Comparison of ENCODE assay signal across 10 mouse cellular contexts in genomic region chr16:45935956-45936483, GRCm38 (mm10). TPM values are rescaled to one million over a fixed set of nuclear protein-coding genes. Genes with fewer than 3 reads are reported as not detected.
DNase-seq lines count a peak whose midpoint lies in the region; ATAC-seq and TF ChIP-seq lines count a peak whose summit lies in the region.
"Had no signal": no experiment of that assay in that cellular context is flagged by ENCODE, and none has a peak within 500 bp of the region (broad histone marks: within the 10 kb centered on the region; RNA-seq: fewer than 3 reads in every experiment).

No protein-coding gene starts in this region.

- H3K36me3 ChIP-seq in heart, embryonic 15.5 days = no peaks in the 10 kb centered on the region
- no peaks in the 10 kb centered on the region for H3K36me3 ChIP-seq in midbrain, embryonic 14.5 days (ENCODE audit: control insufficient read depth, insufficient read depth, low read length)
- no peaks in the 10 kb centered on the region for H3K36me3 ChIP-seq in midbrain, postnatal 0 days (ENCODE audit: insufficient read depth, low read length)
- no peaks in the 10 kb centered on the region for H3K36me3 ChIP-seq in forebrain, embryonic 15.5 days
- H3K36me3 ChIP-seq in stomach, embryonic 16.5 days (ENCODE audit: control insufficient read depth, insufficient read depth, low read length) = no peaks in the 10 kb centered on the region

- H3K27me3 ChIP-seq in heart, embryonic 15.5 days = no peaks in the 10 kb centered on the region
- no peaks in the 10 kb centered on the region for H3K27me3 ChIP-seq in midbrain, embryonic 14.5 days (ENCODE audit: control insufficient read depth, insufficient read depth, low read length)
- H3K27me3 ChIP-seq in midbrain, postnatal 0 days (ENCODE audit: insufficient read depth, low read length) = no peaks in the 10 kb centered on the region
- no peaks in the 10 kb centered on the region for H3K27me3 ChIP-seq in forebrain, embryonic 15.5 days
- no peaks in the 10 kb centered on the region for H3K27me3 ChIP-seq in stomach, embryonic 16.5 days (ENCODE audit: control insufficient read depth, insufficient read depth, low read length)

- no peak for ATAC-seq in heart, embryonic 15.5 days (replicated peaks; ENCODE audit: insufficient number of reproducible peaks, insufficient read depth, low FRiP score, low read depth)
- 0 out of 2 replicates have a peak, but pooled peaks have one; percentile 20 for ATAC-seq in midbrain, embryonic 14.5 days (ENCODE audit: low FRiP score, low TSS enrichment)
- ATAC-seq in midbrain, postnatal 0 days (ENCODE audit: low FRiP score) = no peak
- ATAC-seq in forebrain, embryonic 15.5 days (replicated peaks) = peak; percentile 66
- peak; percentile 60; the same call in 1 of the 2 replicates for ATAC-seq in stomach, embryonic 16.5 days (ENCODE audit: insufficient read depth, low FRiP score)

- no peak overlapping the region for H3K9ac ChIP-seq in heart, embryonic 15.5 days
- H3K9ac ChIP-seq in midbrain, embryonic 14.5 days (replicated peaks; ENCODE audit: low read length) = no peak overlapping the region
- H3K9ac ChIP-seq in midbrain, postnatal 0 days (replicated peaks; ENCODE audit: low read length, poor library complexity, severe bottlenecking) = no peak overlapping the region
- H3K9ac ChIP-seq in forebrain, embryonic 15.5 days (replicated peaks) = no peak overlapping the region
- no peak overlapping the region for H3K9ac ChIP-seq in stomach, embryonic 16.5 days (ENCODE audit: low read length)

- H3K4me3 ChIP-seq in heart, embryonic 15.5 days = no peak overlapping the region
- H3K4me3 ChIP-seq in midbrain, embryonic 14.5 days (replicated peaks; ENCODE audit: low read depth, low read length) = no peak overlapping the region
- no peak overlapping the region for H3K4me3 ChIP-seq in midbrain, postnatal 0 days (ENCODE audit: low read depth, low read length)
- no peak overlapping the region for H3K4me3 ChIP-seq in forebrain, embryonic 15.5 days
- H3K4me3 ChIP-seq in stomach, embryonic 16.5 days (replicated peaks; ENCODE audit: low read length) = no peak overlapping the region

- no peak overlapping the region for H3K4me2 ChIP-seq in heart, embryonic 15.5 days
- no peak overlapping the region for H3K4me2 ChIP-seq in midbrain, embryonic 14.5 days (ENCODE audit: low read length)
- no peak overlapping the region for H3K4me2 ChIP-seq in midbrain, postnatal 0 days (ENCODE audit: low read depth, low read length, poor library complexity, severe bottlenecking)
- H3K4me2 ChIP-seq in forebrain, embryonic 15.5 days (replicated peaks) = no peak overlapping the region
- no peak overlapping the region for H3K4me2 ChIP-seq in stomach, embryonic 16.5 days (ENCODE audit: low read depth, low read length)

- H3K4me1 ChIP-seq in heart, embryonic 15.5 days (replicated peaks) = no peaks in the 10 kb centered on the region
- no peaks in the 10 kb centered on the region for H3K4me1 ChIP-seq in midbrain, embryonic 14.5 days (ENCODE audit: control insufficient read depth, insufficient read depth, low read length)
- H3K4me1 ChIP-seq in midbrain, postnatal 0 days (ENCODE audit: insufficient read depth, low read length) = no peaks in the 10 kb centered on the region
- H3K4me1 ChIP-seq in forebrain, embryonic 15.5 days = peaks cover 10% of the 10 kb centered on the region
- 0 out of 2 replicates have a peak, but pooled peaks cover 4% of the 10 kb centered on the region for H3K4me1 ChIP-seq in stomach, embryonic 16.5 days (ENCODE audit: control insufficient read depth, insufficient read depth, low read length)

- H3K27ac ChIP-seq in heart, embryonic 15.5 days = peak overlapping the region; percentile 40; the same call in 1 of the 2 replicates
- H3K27ac ChIP-seq in midbrain, embryonic 14.5 days (replicated peaks; ENCODE audit: low read depth, low read length) = no peak overlapping the region
- no peak overlapping the region for H3K27ac ChIP-seq in midbrain, postnatal 0 days (ENCODE audit: low read depth, low read length)
- H3K27ac ChIP-seq in forebrain, embryonic 15.5 days (replicated peaks) = peak overlapping the region; percentile 25; the same call in 1 of the 2 replicates
- peak overlapping the region; percentile 36 for H3K27ac ChIP-seq in stomach, embryonic 16.5 days (ENCODE audit: low read length)
- H3K27ac ChIP-seq: macrophage had no signal

- TF ChIP-seq CTCF in midbrain, postnatal 0 days (IDR thresholded peaks at IDR 0.05) = no peak

- 67% methylated on average over 3 of the region's 3 CpGs for WGBS in heart, embryonic 15.5 days
- 80% methylated on average over 3 of the region's 3 CpGs for WGBS in midbrain, embryonic 14.5 days
- 80% methylated on average over 3 of the region's 3 CpGs for WGBS in midbrain, postnatal 0 days
- 36% methylated on average over 3 of the region's 3 CpGs for WGBS in forebrain, embryonic 15.5 days
- 51% methylated on average over 3 of the region's 3 CpGs for WGBS in stomach, embryonic 16.5 days

- DNase-seq in heart, adult 8-10 months (ENCODE audit: low spot score) = no peak
- DNase-seq in midbrain, embryonic 14.5 days = no peak
- DNase-seq in midbrain, postnatal 0 days (ENCODE audit: low spot score) = no peak
- no peak for DNase-seq in embryo, embryonic 10.5 days (ENCODE audit: low spot score)
- DNase-seq in natural killer cell, adult 2 months (ENCODE audit: low spot score in 2 of 2) = no peak
- DNase-seq: gastrocnemius, postnatal 14 days had no signal

- no peaks in the 10 kb centered on the region for H3K9me3 ChIP-seq in heart, embryonic 15.5 days (replicated peaks)
- H3K9me3 ChIP-seq in midbrain, embryonic 14.5 days (ENCODE audit: control insufficient read depth, low read length) = 0 out of 2 replicates have a peak, but pooled peaks cover 3% of the 10 kb centered on the region
- H3K9me3 ChIP-seq in midbrain, postnatal 0 days (ENCODE audit: low read length) = no peaks in the 10 kb centered on the region
- H3K9me3 ChIP-seq in forebrain, embryonic 15.5 days = no peaks in the 10 kb centered on the region
- H3K9me3 ChIP-seq in stomach, embryonic 16.5 days (replicated peaks; ENCODE audit: control insufficient read depth, low read length) = no peaks in the 10 kb centered on the region

RNA-seq across cellular contexts. Expression of gene Phldb2, which starts 17.4 kb away (rescaled TPM):
- polyA plus RNA-seq in heart, embryonic 15.5 days (2015; fragmentation: Nextera tagmentation; extraction: Ambion mirVana) = 38.4 and 39.8 TPM in 2 replicates
- total RNA-seq in heart, adult 8-10 months (2022) = 10 to 100 TPM; 11.3 to 12.6 (median 11.8) TPM
- 4.0 and 6.4 TPM in 2 replicates for polyA plus RNA-seq in midbrain, embryonic 14.5 days (2014; fragmentation: Nextera tagmentation; extraction: Ambion mirVana)
- total RNA-seq in midbrain, postnatal 0 days (2014; rRNA removed) = 4.5 and 9.4 TPM in 2 replicates
- 4.2 and 4.8 TPM in 2 replicates for polyA plus RNA-seq in midbrain, postnatal 0 days (2015; fragmentation: Nextera tagmentation; extraction: Ambion mirVana)
- polyA plus RNA-seq in forebrain, embryonic 15.5 days (2015; fragmentation: Nextera tagmentation; extraction: Ambion mirVana) = 7.2 and 7.8 TPM in 2 replicates
- 25.7 and 28.3 TPM in 2 replicates for polyA plus RNA-seq in stomach, embryonic 16.5 days (2015; fragmentation: Nextera tagmentation; extraction: Ambion mirVana)

Comparison
In these comparisons a context has a peak if more than half of its experiments do, and no peak if none do; other contexts are left out.
1. ATAC-seq: peak in midbrain, embryonic 14.5 days (single experiment), forebrain, embryonic 15.5 days (single experiment) and stomach, embryonic 16.5 days (single experiment); none in heart, embryonic 15.5 days (single experiment) and midbrain, postnatal 0 days (single experiment).
2. H3K27ac ChIP-seq: peak in heart, embryonic 15.5 days (single experiment), forebrain, embryonic 15.5 days (single experiment) and stomach, embryonic 16.5 days (single experiment); none in midbrain, embryonic 14.5 days (single experiment) and midbrain, postnatal 0 days (single experiment).